Mouse (Mus musculus) liver, embryonic 11.5 days (tissue): ENCODE measurements around the gene Kif21a. TPM values are rescaled to one million over a fixed set of nuclear protein-coding genes. Genes with fewer than 3 reads are reported as not detected.
A peak's percentile ranks its signal among the peaks of the same experiment; 100 is the strongest.

Source experiments
- ATAC-seq: fragments of 200-750 bp; cut with Nextera tagmentation; replicated peaks from 2 replicates; pipeline ENCODE4 v1.8.0; 2017; ENCODE audit warnings: moderate number of reproducible peaks, mild to moderate bottlenecking, moderate TSS enrichment, moderate library complexity; ENCODE audit not compliant: low FRiP score
- DNase-seq: peaks from one replicate; pipeline ENCODE4 v3.0.0-alpha.2; 2017; ENCODE audit warnings: low spot score
- H3K27ac ChIP-seq: fragments of 300-500 bp; sonication (generic); 2 replicates; pipeline ENCODE4 v1.5.1; 2014; ENCODE audit warnings: mild to moderate bottlenecking, low read depth, low read length, control low read depth
- H3K27me3 ChIP-seq: fragments of 300-500 bp; sonication (generic); replicated peaks from 2 replicates; pipeline ENCODE4 v1.6.1; 2014; ENCODE audit warnings: low read length, mixed read lengths; ENCODE audit not compliant: control insufficient read depth, insufficient read depth
- H3K36me3 ChIP-seq: fragments of 300-500 bp; sonication (generic); 2 replicates; pipeline ENCODE4 v1.6.1; 2014; ENCODE audit warnings: mild to moderate bottlenecking, low read length, moderate library complexity, mixed read lengths; ENCODE audit not compliant: control insufficient read depth, insufficient read depth
- H3K4me1 ChIP-seq: fragments of 300-500 bp; sonication (generic); replicated peaks from 2 replicates; pipeline ENCODE4 v1.6.1; 2014; ENCODE audit warnings: low read length, mixed read lengths; ENCODE audit not compliant: control insufficient read depth, insufficient read depth
- H3K4me2 ChIP-seq: fragments of 300-500 bp; sonication (generic); 2 replicates; pipeline ENCODE4 v1.6.1; 2014; ENCODE audit warnings: mild to moderate bottlenecking, control low read depth, moderate library complexity
- H3K4me3 ChIP-seq: fragments of 300-500 bp; sonication (generic); 2 replicates; pipeline ENCODE4 v1.5.1; 2014; ENCODE audit warnings: low read depth, low read length, control low read depth
- H3K9ac ChIP-seq: fragments of 300-500 bp; sonication (generic); 2 replicates; pipeline ENCODE4 v1.6.1; 2014; ENCODE audit warnings: low read depth, low read length, control low read depth
- H3K9me3 ChIP-seq: fragments of 300-500 bp; sonication (generic); 2 replicates; pipeline ENCODE4 v1.6.1; 2016; ENCODE audit warnings: low read length, inconsistent platforms, mixed read lengths; ENCODE audit not compliant: control insufficient read depth
- WGBS: fragments of 180-500 bp; shearing (Covaris S2); extraction: QIAGEN DNeasy Blood & Tissue Kit; methylation state at CpG from one replicate; pipeline ENCODE4 v1.1.7; 2014; 5-methylcytosine and 5-hydroxymethylcytosine counted together
- polyA plus RNA-seq: library from polyadenylated mRNA; unstranded; fragments of >200 nt; fragmentation: Nextera tagmentation; extraction: Ambion mirVana; gene quantifications from 2 replicates; pipeline ENCODE4 v1.2.1, GENCODE M21; 2014

Kif21a gene
- polyA plus RNA-seq, 1 experiment from 2014 or later: 4.1 TPM

GRCm38 (mm10) chr15:90938469-90938868 is 111.3 kb downstream of the Kif21a start:
- no peaks in the 10 kb centered on the region for H3K4me1 ChIP-seq
- no peaks in the 10 kb centered on the region for H3K9me3 ChIP-seq
- H3K9ac ChIP-seq: no peak overlapping the region
- no peaks in the 10 kb centered on the region for H3K27me3 ChIP-seq
- no peaks in the 10 kb centered on the region; the same call in 1 of the 2 replicates for H3K36me3 ChIP-seq
- H3K4me3 ChIP-seq: no peak overlapping the region
- DNase-seq (no peak), ATAC-seq (peak; percentile 83)
- H3K4me2 ChIP-seq: no peak overlapping the region
- no peak overlapping the region for H3K27ac ChIP-seq
- WGBS: 47% methylated on average over 1 of the region's 1 CpGs

DNA sequence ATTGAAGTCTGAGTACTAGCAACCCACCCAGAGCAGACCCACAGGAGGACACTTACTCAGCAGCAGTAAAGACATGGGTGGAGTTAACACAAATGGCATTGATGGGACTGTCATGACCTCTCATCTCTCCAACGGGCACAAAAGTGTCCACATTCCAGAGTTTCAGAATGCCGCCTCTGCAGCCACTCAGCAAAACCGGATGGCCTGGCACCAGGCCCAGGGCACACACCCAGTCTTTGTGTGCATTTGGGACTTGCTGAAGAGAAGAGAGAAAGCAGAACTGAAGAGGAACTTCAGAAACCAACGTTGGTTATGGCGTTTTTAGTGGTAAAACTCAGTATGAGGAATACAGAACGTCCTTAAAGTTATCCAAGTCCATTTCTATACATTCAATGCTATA is 114.2 kb downstream of the Kif21a start:
- H3K4me1 ChIP-seq: no peaks in the 10 kb centered on the region
- H3K4me3 ChIP-seq: no peak overlapping the region
- H3K27ac ChIP-seq: no peak overlapping the region
- H3K4me2 ChIP-seq: no peak overlapping the region
- DNase-seq (no peak), ATAC-seq (no peak)
- 79% methylated on average over 6 of the region's 6 CpGs for WGBS
- H3K9me3 ChIP-seq: no peaks in the 10 kb centered on the region
- H3K9ac ChIP-seq: no peak overlapping the region
- no peaks in the 10 kb centered on the region for H3K27me3 ChIP-seq
- H3K36me3 ChIP-seq: no peaks in the 10 kb centered on the region; the same call in 1 of the 2 replicates

- Histone ChIP-seq H3K9me3 (no peaks in the 10 kb centered on the region), H3K9ac (no peak overlapping the region), H3K27ac (no peak overlapping the region), H3K27me3 (no peaks in the 10 kb centered on the region), H3K4me2 (no peak overlapping the region), H3K36me3 (no peaks in the 10 kb centered on the region; the same call in 1 of the 2 replicates), H3K4me1 (no peaks in the 10 kb centered on the region), H3K4me3 (no peak overlapping the region)
- DNase-seq (no peak), ATAC-seq (no peak)
- WGBS: 71% methylated on average over 5 of the region's 5 CpGs
Measured at GRCm38 (mm10) chr15:90931451-90931850, 118.3 kb downstream of the Kif21a start.

- no peak for ATAC-seq
- Histone ChIP-seq H3K9me3 (no peaks in the 10 kb centered on the region), H3K27ac (no peak overlapping the region), H3K4me1 (no peaks in the 10 kb centered on the region), H3K9ac (no peak overlapping the region), H3K4me2 (no peak overlapping the region), H3K4me3 (no peak overlapping the region), H3K27me3 (no peaks in the 10 kb centered on the region), H3K36me3 (no peaks in the 10 kb centered on the region)
- DNase-seq: no peak
- WGBS: 39% methylated on average over 1 of the region's 1 CpGs
Measured at GRCm38 (mm10) chr15:90929043-90929442, 120.7 kb downstream of the Kif21a start.

GRCm38 (mm10) chr15:90896480-90896879 is 153.3 kb downstream of the Kif21a start:
- Histone ChIP-seq H3K4me1 (no peaks in the 10 kb centered on the region), H3K27ac (no peak overlapping the region), H3K4me3 (no peak overlapping the region), H3K9ac (no peak overlapping the region), H3K27me3 (no peaks in the 10 kb centered on the region), H3K9me3 (no peaks in the 10 kb centered on the region), H3K4me2 (no peak overlapping the region), H3K36me3 (no peaks in the 10 kb centered on the region)
- WGBS: 68% methylated on average over 9 of the region's 9 CpGs
- DNase-seq: no peak
- ATAC-seq: no peak

DNA sequence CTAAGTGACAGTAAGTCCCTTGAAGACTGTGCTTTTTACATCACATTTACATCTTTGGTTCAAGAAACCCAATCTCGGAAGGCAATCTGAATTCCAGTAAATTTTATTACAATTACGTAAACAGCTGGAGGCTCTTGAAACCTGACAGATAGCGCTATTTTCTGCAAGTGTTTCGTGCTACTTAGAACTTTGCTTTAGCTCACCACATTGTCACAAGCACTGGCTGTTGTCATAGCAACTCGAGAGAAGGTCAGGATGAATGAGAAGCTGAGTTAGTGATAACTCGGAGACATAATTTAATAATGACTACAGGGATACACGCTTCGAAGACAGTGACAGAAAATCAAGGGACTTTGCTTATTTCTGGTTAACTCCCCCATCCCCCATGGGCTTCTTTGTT is 162.3 kb downstream of the Kif21a start:
- DNase-seq: no peak

More for the DNA sequence above, 162.3 kb downstream of the Kif21a start:
- Histone ChIP-seq H3K27me3 (no peaks in the 10 kb centered on the region), H3K4me1 (no peaks in the 10 kb centered on the region), H3K4me3 (no peak overlapping the region), H3K36me3 (no peaks in the 10 kb centered on the region), H3K9me3 (no peaks in the 10 kb centered on the region), H3K9ac (no peak overlapping the region), H3K27ac (no peak overlapping the region), H3K4me2 (no peak overlapping the region)
- no peak for ATAC-seq
- 74% methylated on average over 8 of the region's 8 CpGs for WGBS

Other genes with a start within 250 kb of the Kif21a start
- 2.9 and 3.2 TPM in 2 replicates for gene Abcd2, start 141.9 kb upstream of the Kif21a start, polyA plus RNA-seq
- gene CN725425, start 149.5 kb upstream of the Kif21a start, polyA plus RNA-seq: not detected in 2 replicates